Mouse (Mus musculus): ENCODE data around the gene Sp6. TPM values are rescaled to one million over a fixed set of nuclear protein-coding genes. Genes with fewer than 3 reads are reported as not detected.

The Sp6 gene
- polyA plus RNA-seq, 1 experiment, result 0.22 TPM

GRCm38 (mm10) chr11:97024977-97025376, 11.8 kb downstream of the Sp6 start:
- Histone ChIP-seq H3K4me3 (ENCODE audit: control insufficient read depth, low read depth, low read length) (no peak overlapping the region), H3K27me3 (ENCODE audit: control insufficient read depth, insufficient read depth, low read length) (peaks cover 3% of the 10 kb centered on the region), H3K36me3 (ENCODE audit: control insufficient read depth, insufficient read depth, low read length) (no peaks in the 10 kb centered on the region), H3K27ac (ENCODE audit: control insufficient read depth, insufficient read depth, low read depth, low read length) (no peak overlapping the region), H3K4me1 (ENCODE audit: control insufficient read depth, insufficient read depth, low read length) (peaks cover 18% of the 10 kb centered on the region)
- no peak for TF ChIP-seq CTCF (IDR thresholded peaks at IDR 0.05; ENCODE audit: control insufficient read depth, insufficient read depth, insufficient replicate concordance, low read depth, low read length)
- TF ChIP-seq POLR2A (IDR thresholded peaks at IDR 0.05; ENCODE audit: control insufficient read depth, low read depth, low read length), result no peak

DNA sequence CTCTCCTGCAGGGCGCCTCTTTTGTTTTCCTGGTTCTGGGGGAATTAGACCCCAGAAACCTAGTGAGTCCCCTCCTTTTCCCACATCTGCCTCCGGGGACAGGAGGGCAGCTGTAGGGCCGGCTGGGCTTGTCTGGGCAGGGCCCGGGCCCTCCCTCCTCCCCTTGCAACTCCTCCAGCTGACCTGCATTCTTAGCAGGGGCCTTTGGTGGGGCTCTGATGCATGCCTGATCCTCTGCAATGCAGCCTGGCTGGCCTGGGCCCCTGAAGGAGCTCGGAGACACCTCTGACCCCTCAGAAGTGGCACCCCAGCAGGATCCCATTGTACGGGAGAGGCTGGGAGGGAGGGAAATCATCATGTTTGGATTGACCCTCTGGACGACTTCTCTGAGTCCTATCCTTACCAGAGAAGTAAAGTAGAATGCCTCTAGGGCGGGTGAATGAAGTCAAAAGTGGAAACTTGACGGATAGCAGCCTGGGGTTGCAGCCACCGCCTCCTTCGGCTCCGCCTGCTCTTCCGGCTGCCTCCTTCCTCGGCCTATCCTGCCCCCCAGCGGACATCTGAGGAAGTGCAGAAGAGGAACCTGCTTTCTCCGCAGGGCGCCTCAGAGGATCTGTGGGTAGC, 12.6 kb downstream of the Sp6 start:
- Histone ChIP-seq H3K36me3 (ENCODE audit: control insufficient read depth, insufficient read depth, low read length) (no peaks in the 10 kb centered on the region), H3K27me3 (ENCODE audit: control insufficient read depth, insufficient read depth, low read length) (peaks cover 3% of the 10 kb centered on the region), H3K4me3 (ENCODE audit: control insufficient read depth, low read depth, low read length) (peak overlapping the region; percentile 32), H3K27ac (ENCODE audit: control insufficient read depth, insufficient read depth, low read depth, low read length) (no peak overlapping the region), H3K4me1 (ENCODE audit: control insufficient read depth, insufficient read depth, low read length) (peaks cover 27% of the 10 kb centered on the region)
- TF ChIP-seq CTCF (IDR thresholded peaks at IDR 0.05; ENCODE audit: control insufficient read depth, insufficient read depth, insufficient replicate concordance, low read depth, low read length) (peak; percentile 98), POLR2A (IDR thresholded peaks at IDR 0.05; ENCODE audit: control insufficient read depth, low read depth, low read length) (no peak)

- Histone ChIP-seq H3K27me3 (ENCODE audit: control insufficient read depth, insufficient read depth, low read length) (no peaks in the 10 kb centered on the region), H3K4me3 (ENCODE audit: control insufficient read depth, low read depth, low read length) (peak within 1 kb of the TSS; percentile 81), H3K36me3 (ENCODE audit: control insufficient read depth, insufficient read depth, low read length) (no peaks in the 10 kb centered on the region), H3K4me1 (ENCODE audit: control insufficient read depth, insufficient read depth, low read length) (peaks cover 19% of the 10 kb centered on the region), H3K27ac (ENCODE audit: control insufficient read depth, insufficient read depth, low read depth, low read length) (peak within 1 kb of the TSS; percentile 58)
- TF ChIP-seq POLR2A (IDR thresholded peaks at IDR 0.05; ENCODE audit: control insufficient read depth, low read depth, low read length) (no peak; the same call in 1 of the 2 replicates), CTCF (IDR thresholded peaks at IDR 0.05; ENCODE audit: control insufficient read depth, insufficient read depth, insufficient replicate concordance, low read depth, low read length) (peak; percentile 85)
These were observed 16.7 kb downstream of the Sp6 start, which contains the start of gene Scrn2 for GRCm38 (mm10) chr11:97029686-97030417. Gene Scrn2 (plus strand): TSS chr11:97029938.

- Histone ChIP-seq H3K36me3 (ENCODE audit: control insufficient read depth, insufficient read depth, low read length) (no peaks in the 10 kb centered on the region), H3K27me3 (ENCODE audit: control insufficient read depth, insufficient read depth, low read length) (no peaks in the 10 kb centered on the region), H3K27ac (ENCODE audit: control insufficient read depth, insufficient read depth, low read depth, low read length) (peak overlapping the region; percentile 58), H3K4me1 (ENCODE audit: control insufficient read depth, insufficient read depth, low read length) (peaks cover 14% of the 10 kb centered on the region), H3K4me3 (ENCODE audit: control insufficient read depth, low read depth, low read length) (peak overlapping the region; percentile 81)
- TF ChIP-seq POLR2A (IDR thresholded peaks at IDR 0.05; ENCODE audit: control insufficient read depth, low read depth, low read length) (no peak; the same call in 1 of the 2 replicates), CTCF (IDR thresholded peaks at IDR 0.05; ENCODE audit: control insufficient read depth, insufficient read depth, insufficient replicate concordance, low read depth, low read length) (no peak)
These were observed 17.2 kb downstream of the Sp6 start for GRCm38 (mm10) chr11:97030426-97030825.

DNA sequence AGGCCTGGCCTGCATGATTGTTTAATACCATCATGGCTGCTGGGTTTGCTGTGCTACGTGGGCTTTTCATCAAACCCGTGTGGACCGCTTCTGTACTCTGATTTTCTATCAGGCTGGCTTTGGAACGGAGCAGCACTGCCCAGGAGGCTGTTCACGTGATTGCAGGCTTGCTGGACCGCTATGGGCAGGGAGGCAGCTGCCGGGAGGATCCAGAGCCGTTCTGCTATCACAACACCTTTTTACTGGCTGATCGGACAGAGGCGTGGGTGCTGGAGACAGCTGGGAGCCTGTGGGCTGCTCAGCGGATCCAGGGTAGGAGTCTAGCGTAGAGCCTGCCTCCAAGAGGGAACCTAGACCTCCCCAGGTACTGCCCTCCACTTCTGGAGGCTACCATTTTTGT, 18.8 kb downstream of the Sp6 start:
- no peak overlapping the region for H3K4me3 ChIP-seq (ENCODE audit: control insufficient read depth, low read depth, low read length)
- H3K27me3 ChIP-seq (ENCODE audit: control insufficient read depth, insufficient read depth, low read length), result no peaks in the 10 kb centered on the region
- no peak overlapping the region for H3K27ac ChIP-seq (ENCODE audit: control insufficient read depth, insufficient read depth, low read depth, low read length)
- no peaks in the 10 kb centered on the region for H3K36me3 ChIP-seq (ENCODE audit: control insufficient read depth, insufficient read depth, low read length)
- H3K4me1 ChIP-seq (ENCODE audit: control insufficient read depth, insufficient read depth, low read length), result peaks cover 10% of the 10 kb centered on the region
- TF ChIP-seq POLR2A (IDR thresholded peaks at IDR 0.05; ENCODE audit: control insufficient read depth, low read depth, low read length) (no peak), CTCF (IDR thresholded peaks at IDR 0.05; ENCODE audit: control insufficient read depth, insufficient read depth, insufficient replicate concordance, low read depth, low read length) (no peak)

DNA sequence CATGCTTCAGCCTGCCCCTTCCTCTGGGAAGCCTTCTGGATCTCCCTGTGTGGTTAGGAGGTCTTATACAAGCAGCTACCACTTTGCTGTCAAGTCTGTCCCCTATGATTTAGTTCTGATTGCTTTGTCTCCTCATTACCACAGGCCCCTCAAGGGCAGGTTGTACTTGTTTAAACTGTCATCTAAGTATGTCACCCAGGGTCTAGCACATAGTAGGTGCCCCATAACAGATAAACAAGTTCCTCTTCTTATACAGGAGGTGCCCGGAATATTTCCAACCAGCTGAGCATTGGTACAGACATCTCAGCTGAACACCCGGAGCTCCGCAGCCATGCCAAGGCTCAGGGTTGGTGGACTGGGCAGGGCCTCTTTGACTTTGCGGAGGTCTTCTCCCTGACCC, 19.3 kb downstream of the Sp6 start:
- Histone ChIP-seq H3K4me1 (ENCODE audit: control insufficient read depth, insufficient read depth, low read length) (peaks cover 10% of the 10 kb centered on the region), H3K36me3 (ENCODE audit: control insufficient read depth, insufficient read depth, low read length) (no peaks in the 10 kb centered on the region), H3K27ac (ENCODE audit: control insufficient read depth, insufficient read depth, low read depth, low read length) (no peak overlapping the region; the same call in 1 of the 2 replicates), H3K27me3 (ENCODE audit: control insufficient read depth, insufficient read depth, low read length) (no peaks in the 10 kb centered on the region), H3K4me3 (ENCODE audit: control insufficient read depth, low read depth, low read length) (no peak overlapping the region)
- TF ChIP-seq CTCF (IDR thresholded peaks at IDR 0.05; ENCODE audit: control insufficient read depth, insufficient read depth, insufficient replicate concordance, low read depth, low read length), result no peak
- TF ChIP-seq POLR2A (IDR thresholded peaks at IDR 0.05; ENCODE audit: control insufficient read depth, low read depth, low read length), result no peak

- H3K27me3 ChIP-seq (ENCODE audit: control insufficient read depth, insufficient read depth, low read length), result no peaks in the 10 kb centered on the region
- peaks cover 10% of the 10 kb centered on the region for H3K4me1 ChIP-seq (ENCODE audit: control insufficient read depth, insufficient read depth, low read length)
- no peaks in the 10 kb centered on the region for H3K36me3 ChIP-seq (ENCODE audit: control insufficient read depth, insufficient read depth, low read length)
- no peak for TF ChIP-seq POLR2A (IDR thresholded peaks at IDR 0.05; ENCODE audit: control insufficient read depth, low read depth, low read length)
- TF ChIP-seq CTCF (IDR thresholded peaks at IDR 0.05; ENCODE audit: control insufficient read depth, insufficient read depth, insufficient replicate concordance, low read depth, low read length), result no peak
- no peak overlapping the region for H3K4me3 ChIP-seq (ENCODE audit: control insufficient read depth, low read depth, low read length)
- no peak overlapping the region for H3K27ac ChIP-seq (ENCODE audit: control insufficient read depth, insufficient read depth, low read depth, low read length)
These were observed 20.6 kb downstream of the Sp6 start for GRCm38 (mm10) chr11:97033781-97034180.
